Mouse (Mus musculus) kidney, adult 2 months (tissue): ENCODE measurements around the gene B3gnt6. TPM values are rescaled to one million over a fixed set of nuclear protein-coding genes. Genes with fewer than 3 reads are reported as not detected.

Experiments used
- DNase-seq: peaks from one replicate; pipeline ENCODE4 v3.0.0; 2021
- H3K27ac ChIP-seq: fragments of 200-500 bp; 2 replicates; pipeline ENCODE4 v1.5.1; 2012; ENCODE audit warnings: low read depth, low read length, control low read depth, inconsistent platforms; ENCODE audit not compliant: insufficient read depth
- H3K27me3 ChIP-seq: fragments of 200-500 bp; replicated peaks from 2 replicates; pipeline ENCODE4 v1.6.1; 2012; ENCODE audit warnings: mild to moderate bottlenecking, moderate library complexity, low read length, inconsistent platforms; ENCODE audit not compliant: control insufficient read depth, insufficient read depth
- H3K36me3 ChIP-seq: fragments of 200-500 bp; 2 replicates; pipeline ENCODE4 v1.6.1; 2012; ENCODE audit warnings: mild to moderate bottlenecking, moderate library complexity, low read length, inconsistent platforms; ENCODE audit not compliant: control insufficient read depth, insufficient read depth
- H3K4me1 ChIP-seq: fragments of 200-500 bp; 2 replicates; pipeline ENCODE4 v1.6.1; 2011; ENCODE audit warnings: low read length; ENCODE audit not compliant: control insufficient read depth, insufficient read depth
- H3K4me3 ChIP-seq: fragments of 200-500 bp; 2 replicates; pipeline ENCODE4 v1.5.1; 2011; ENCODE audit warnings: mild to moderate bottlenecking, low read depth, low read length, control low read depth; ENCODE audit not compliant: insufficient read depth
- CTCF ChIP-seq: fragments of 200-500 bp; conservative IDR thresholded peaks from 2 replicates; pipeline ENCODE4 v1.5.1; 2011; ENCODE audit warnings: low read depth, mild to moderate bottlenecking, control low read depth, low read length, moderate library complexity, mixed read lengths; ENCODE audit not compliant: insufficient read depth, insufficient read length
- POLR2A ChIP-seq: fragments of 200-500 bp; IDR thresholded peaks from one replicate; pipeline ENCODE4 v1.6.1; 2011; ENCODE audit warnings: low read depth, low read length, control low read depth
- WGBS: fragments of 180-500 bp; shearing (Covaris S2); methylation state at CpG from one replicate; pipeline ENCODE4 v1.1.7; 2018; 5-methylcytosine and 5-hydroxymethylcytosine counted together
- polyA plus RNA-seq: library from polyadenylated mRNA; depleted of rRNA; stranded (reverse); fragments of >200 nt; gene quantifications from 2 replicates; pipeline ENCODE4 v1.2.3, GENCODE M21; 2012

B3gnt6 gene
- polyA plus RNA-seq, 1 experiment: not detected

- H3K36me3 ChIP-seq: no peaks in the 10 kb centered on the region
- DNase-seq: peak; percentile 35
- H3K27me3 ChIP-seq: no peaks in the 10 kb centered on the region
- H3K4me3 ChIP-seq: no peak overlapping the region
- H3K27ac ChIP-seq: peak overlapping the region; percentile 67
- WGBS: 32% methylated on average over 10 of the region's 10 CpGs
- TF ChIP-seq CTCF: no peak
- no peak for TF ChIP-seq POLR2A
- H3K4me1 ChIP-seq: peaks cover 22% of the 10 kb centered on the region
These were observed 34.2 kb downstream of the B3gnt6 start for GRCm38 (mm10) chr7:98164999-98165528.

GRCm38 (mm10) chr7:98164382-98164998, 34.8 kb downstream of the B3gnt6 start:
- DNase-seq: no peak
- H3K4me1 ChIP-seq: peaks cover 26% of the 10 kb centered on the region
- no peak overlapping the region for H3K4me3 ChIP-seq
- TF ChIP-seq CTCF (no peak), POLR2A (no peak)
- peak overlapping the region; percentile 67 for H3K27ac ChIP-seq
- no peaks in the 10 kb centered on the region for H3K36me3 ChIP-seq
- WGBS: 78% methylated on average over 9 of the region's 9 CpGs
- H3K27me3 ChIP-seq: no peaks in the 10 kb centered on the region

- Histone ChIP-seq H3K27me3 (no peaks in the 10 kb centered on the region), H3K4me1 (peaks cover 29% of the 10 kb centered on the region), H3K36me3 (no peaks in the 10 kb centered on the region), H3K27ac (no peak overlapping the region), H3K4me3 (no peak overlapping the region)
- no peak for TF ChIP-seq POLR2A
- TF ChIP-seq CTCF: no peak
- DNase-seq: no peak
- 57% methylated on average over 3 of the region's 3 CpGs for WGBS
These were observed 35.6 kb downstream of the B3gnt6 start for GRCm38 (mm10) chr7:98163700-98164099.

GRCm38 (mm10) chr7:98162239-98162638, 37.0 kb downstream of the B3gnt6 start:
- DNase-seq: no peak
- no peaks in the 10 kb centered on the region for H3K36me3 ChIP-seq
- no peak overlapping the region for H3K4me3 ChIP-seq
- H3K4me1 ChIP-seq: peaks cover 30% of the 10 kb centered on the region
- 64% methylated on average over 6 of the region's 6 CpGs for WGBS
- no peak overlapping the region for H3K27ac ChIP-seq
- no peaks in the 10 kb centered on the region for H3K27me3 ChIP-seq
- TF ChIP-seq CTCF: no peak
- no peak for TF ChIP-seq POLR2A

- DNase-seq: peak; percentile 42
- TF ChIP-seq POLR2A: no peak
- TF ChIP-seq CTCF: no peak
- H3K27ac ChIP-seq: peak overlapping the region; percentile 78
These were observed 39.1 kb downstream of the B3gnt6 start for GRCm38 (mm10) chr7:98160041-98160740.

GRCm38 (mm10) chr7:98158481-98158880, 40.8 kb downstream of the B3gnt6 start:
- TF ChIP-seq CTCF (no peak), POLR2A (no peak)
- H3K27ac ChIP-seq: peak overlapping the region; percentile 78
- peak; percentile 86 for DNase-seq
- WGBS: 38% methylated on average over 8 of the region's 8 CpGs
- no peaks in the 10 kb centered on the region for H3K36me3 ChIP-seq
- no peak overlapping the region for H3K4me3 ChIP-seq
- H3K4me1 ChIP-seq: peaks cover 17% of the 10 kb centered on the region
- H3K27me3 ChIP-seq: no peaks in the 10 kb centered on the region

More at GRCm38 (mm10) chr7:98160041-98160740, 39.1 kb downstream of the B3gnt6 start:
- Histone ChIP-seq H3K4me1 (peaks cover 30% of the 10 kb centered on the region), H3K36me3 (no peaks in the 10 kb centered on the region), H3K27me3 (no peaks in the 10 kb centered on the region), H3K4me3 (no peak overlapping the region)
- WGBS: 25% methylated on average over 8 of the region's 8 CpGs
